8 mouse cellular contexts compared by ENCODE assay signal in genomic region chr16:30060412-30060811, GRCm38 (mm10). TPM values are rescaled to one million over a fixed set of nuclear protein-coding genes. Genes with fewer than 3 reads are reported as not detected.
DNase-seq lines count a peak whose midpoint lies in the region; ATAC-seq and TF ChIP-seq lines count a peak whose summit lies in the region.

No protein-coding gene starts in this region.

- ATAC-seq in midbrain, embryonic 15.5 days (replicated peaks) = no peak

- no peak overlapping the region for H3K4me2 ChIP-seq in midbrain, embryonic 15.5 days

- no peaks in the 10 kb centered on the region for H3K36me3 ChIP-seq in midbrain, embryonic 15.5 days (replicated peaks)

- DNase-seq in layer of hippocampus, adult 2 months (ENCODE audit: low spot score in 2 of 2) = no peak
- DNase-seq in layer of hippocampus, postnatal 10 days (ENCODE audit: low spot score in 2 of 2) = no peak
- DNase-seq in heart, adult 9 months (ENCODE audit: low spot score in 2 of 2) = peak; percentile 27 to 49
- peak; percentile 72 for DNase-seq in kidney, postnatal 10 days
- DNase-seq in retina, embryonic 14.5 days (ENCODE audit: low spot score) = peak; percentile 51
- no peak for DNase-seq in liver
- DNase-seq in c-Kit-positive CD71-positive TER-119-positive erythroid progenitor cells, embryonic 14.5 days (ENCODE audit: low spot score) = no peak

- peaks cover 24% of the 10 kb centered on the region for H3K4me1 ChIP-seq in midbrain, embryonic 15.5 days

- WGBS in midbrain, embryonic 15.5 days = 5% methylated on average over 8 of the region's 8 CpGs

- no peaks in the 10 kb centered on the region for H3K9me3 ChIP-seq in midbrain, embryonic 15.5 days

- TF ChIP-seq CTCF in layer of hippocampus, adult 2 months (conservative IDR thresholded peaks at IDR 0.05) = no peak

- peaks cover 58% of the 10 kb centered on the region for H3K27me3 ChIP-seq in midbrain, embryonic 15.5 days (replicated peaks)

- no peak overlapping the region for H3K4me3 ChIP-seq in layer of hippocampus, adult 2 months
- no peak overlapping the region for H3K4me3 ChIP-seq in midbrain, embryonic 15.5 days

- H3K27ac ChIP-seq in layer of hippocampus, adult 2 months = peak overlapping the region; percentile 39; the same call in 1 of the 2 replicates
- no peak overlapping the region for H3K27ac ChIP-seq in midbrain, embryonic 15.5 days

- H3K9ac ChIP-seq in midbrain, embryonic 15.5 days = no peak overlapping the region

RNA-seq across cellular contexts. Expression of gene Hes1, which starts 3.8 kb away (rescaled TPM):
- total RNA-seq in layer of hippocampus, adult 2 months (2021) = 10 to 100 TPM; 23.3 to 32.7 TPM
- total RNA-seq in layer of hippocampus, postnatal 10 days (2021) = 10 to 100 TPM; 14.5 to 19.2 TPM
- 11.1 and 12.4 TPM in 2 replicates for polyA plus RNA-seq in midbrain, embryonic 15.5 days (2015; fragmentation: Nextera tagmentation; extraction: Ambion mirVana)

Comparison
In these comparisons a context has a peak if more than half of its experiments do, and no peak if none do; other contexts are left out.
1. DNase-seq: peak in heart, adult 9 months (2 of 2), kidney, postnatal 10 days (single experiment) and retina, embryonic 14.5 days (single experiment); none in layer of hippocampus, adult 2 months (0 of 2), layer of hippocampus, postnatal 10 days (0 of 2), liver (single experiment) and c-Kit-positive CD71-positive TER-119-positive erythroid progenitor cells, embryonic 14.5 days (single experiment).